Mouse (Mus musculus) neutrophil, adult 5-6 weeks (primary cell): ENCODE data around the gene Pdia5. TPM values are rescaled to one million over a fixed set of nuclear protein-coding genes. Genes with fewer than 3 reads are reported as not detected.

Experiments
- ATAC-seq: fragments of 151-379, 151-347 bp; 2 replicates; pipeline ENCODE4 v1.8.0; 2017; ENCODE audit warnings: mild to moderate bottlenecking, moderate TSS enrichment; ENCODE audit not compliant: insufficient number of reproducible peaks, poor library complexity, low FRiP score, severe bottlenecking; ENCODE audit errors: extremely low read depth
- total RNA-seq: library from RNA; stranded (forward); fragments of 200-1000 nt; gene quantifications from 2 replicates; pipeline ENCODE4 v1.2.3, GENCODE M21; 2017

Gene Pdia5
- 0.74 TPM in 1 of 2 replicates, not detected in the other for total RNA-seq

DNA sequence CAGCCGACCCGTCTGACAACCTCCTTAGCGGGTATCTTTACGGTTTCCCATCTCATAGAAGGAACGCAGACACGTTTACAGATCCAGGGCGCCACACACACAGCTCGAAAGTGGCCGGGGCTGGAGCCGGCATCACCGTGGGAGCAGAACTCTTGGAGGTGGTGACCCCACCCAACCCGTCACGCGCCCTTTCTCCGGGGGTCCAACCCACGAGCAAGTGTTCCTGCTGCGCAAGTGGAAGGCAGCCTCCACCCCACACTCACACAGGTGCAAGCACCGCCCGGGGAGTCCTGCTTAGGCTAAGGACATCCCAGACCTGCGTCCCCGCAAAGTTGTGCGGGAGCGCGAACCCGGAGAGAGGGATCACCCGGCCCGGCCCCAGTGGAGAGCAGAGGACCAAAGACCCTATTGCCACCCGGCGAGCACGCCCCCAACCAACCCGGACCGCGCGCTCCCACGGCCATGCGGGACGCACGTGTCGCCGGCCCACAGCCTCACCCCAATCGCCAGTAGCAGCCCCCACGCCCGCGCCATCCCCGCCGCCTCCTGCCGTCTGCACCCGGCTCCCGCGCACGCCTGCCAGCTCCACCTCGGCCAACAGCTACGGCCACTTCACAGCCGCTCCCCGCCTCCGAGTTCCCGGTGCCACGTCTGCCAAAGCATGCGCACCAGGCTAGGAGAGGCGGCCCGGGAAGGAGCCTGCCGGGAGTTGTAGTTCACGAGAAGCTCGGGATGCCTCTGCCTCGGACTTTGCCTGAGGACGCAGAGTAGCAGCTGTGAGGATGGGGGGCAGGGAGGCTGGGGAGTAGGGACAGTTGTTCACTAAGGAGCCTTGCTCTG lies at the start of gene Pdia5:
Gene Pdia5 (minus strand): TSS at position 643 of the 840 bp plus-strand sequence.
- ATAC-seq: no peak

DNA sequence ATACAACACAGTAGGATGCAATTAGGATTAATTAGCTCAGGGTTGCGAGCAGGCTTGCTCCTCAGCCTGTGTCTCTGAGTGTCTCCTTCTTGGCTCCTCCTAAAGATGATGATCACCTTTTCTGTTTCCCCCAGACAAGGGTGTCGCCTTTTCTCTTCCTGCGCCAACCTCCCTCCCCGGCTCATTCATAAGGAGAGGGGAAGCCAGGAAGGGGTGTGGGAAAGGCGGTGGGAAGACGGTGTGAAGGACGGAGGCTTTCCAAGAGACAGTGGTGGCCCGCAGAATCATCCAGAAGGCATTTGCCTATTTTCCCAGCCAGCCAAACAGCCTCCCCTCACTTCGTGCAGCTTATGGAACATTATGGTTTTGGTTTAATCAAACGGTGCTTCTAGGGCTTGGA lies 48.4 kb upstream of the Pdia5 start:
- ATAC-seq: no peak

DNA sequence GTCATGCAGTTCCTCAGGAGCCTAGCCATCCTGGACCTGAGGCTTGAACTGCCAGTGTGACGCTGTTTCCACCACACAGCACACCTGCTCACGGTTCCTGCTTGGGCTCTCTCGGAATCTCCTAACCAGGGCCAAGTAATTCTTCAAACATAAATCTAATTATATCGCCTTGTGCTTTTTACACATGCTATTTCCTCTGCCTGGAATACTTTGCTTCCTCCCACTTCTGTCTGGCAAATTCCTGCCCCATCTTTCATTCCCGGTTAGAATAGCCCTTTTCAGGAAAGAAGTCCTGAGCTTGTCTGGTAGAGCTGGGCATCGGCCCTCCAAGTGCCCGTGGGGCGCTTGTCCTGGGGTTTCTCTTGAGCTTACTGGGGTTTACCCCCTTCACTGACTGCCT lies 47.0 kb upstream of the Pdia5 start:
- ATAC-seq: no peak

DNA sequence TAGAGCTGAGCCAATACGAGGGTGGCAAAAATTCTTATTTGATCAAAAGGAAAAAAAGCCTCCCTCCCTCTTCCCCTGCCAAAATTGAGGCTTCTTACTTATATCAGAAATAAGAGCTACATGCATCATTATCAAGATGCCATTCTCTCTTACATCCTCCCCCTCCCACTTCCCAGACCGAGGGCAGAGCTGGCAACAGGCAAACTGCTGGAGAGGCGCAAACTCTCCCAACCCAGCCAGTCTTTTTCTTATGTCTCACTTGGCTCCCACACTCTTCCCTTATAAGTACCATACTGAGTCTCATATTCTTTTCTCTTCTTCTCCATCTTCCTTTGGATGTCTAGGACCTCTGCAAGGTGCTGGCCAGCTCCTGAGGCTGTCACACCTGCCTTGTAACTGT lies 44.0 kb upstream of the Pdia5 start:
- no peak for ATAC-seq

GRCm38 (mm10) chr16:35524200-35524599 lies 33.5 kb upstream of the Pdia5 start:
- no peak for ATAC-seq

- no peak for ATAC-seq
Observed at GRCm38 (mm10) chr16:35519245-35519644, 28.6 kb upstream of the Pdia5 start.

GRCm38 (mm10) chr16:35517976-35518951 lies 27.6 kb upstream of the Pdia5 start:
- ATAC-seq: no peak

GRCm38 (mm10) chr16:35515977-35516612 lies 25.4 kb upstream of the Pdia5 start:
- ATAC-seq: no peak

GRCm38 (mm10) chr16:35509331-35510070 lies 18.8 kb upstream of the Pdia5 start:
- no peak for ATAC-seq

DNA sequence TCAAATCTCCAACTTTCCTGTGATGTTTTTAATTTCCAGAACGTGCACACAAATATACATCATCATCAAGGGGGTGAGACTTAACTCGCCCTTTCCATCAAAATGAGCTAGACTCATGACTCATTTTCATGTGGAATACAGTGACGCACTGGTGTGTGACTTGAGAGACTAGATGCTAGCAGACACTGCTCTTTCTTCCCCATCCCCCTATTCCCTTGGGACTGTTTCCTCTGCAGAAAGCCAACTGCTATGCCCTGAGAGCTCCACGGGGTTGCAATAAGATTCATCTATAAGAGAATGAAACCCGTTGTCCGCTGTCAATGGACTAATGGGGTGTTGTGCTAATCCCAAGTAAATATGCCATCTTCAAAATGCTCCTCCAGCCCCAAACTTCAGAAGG lies 17.9 kb upstream of the Pdia5 start:
- ATAC-seq: no peak

DNA sequence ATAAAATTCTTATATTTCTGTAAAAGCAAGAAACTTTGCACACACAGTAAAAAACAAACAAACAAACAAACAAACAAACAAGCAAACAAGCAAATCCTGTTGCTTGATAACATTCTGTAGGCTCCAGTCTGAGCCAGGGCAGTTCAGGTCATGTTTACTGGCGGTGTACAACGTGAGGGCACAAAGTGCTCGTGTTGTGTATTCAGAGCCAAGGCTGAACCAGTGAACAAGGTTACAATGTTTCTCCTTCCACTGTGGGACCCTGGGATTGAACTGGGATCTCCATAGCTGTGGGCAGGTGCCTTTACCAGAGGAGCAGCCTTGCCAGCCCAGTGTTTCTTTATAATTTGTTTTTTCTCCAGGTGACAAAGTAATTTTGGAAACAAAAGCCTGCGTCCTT lies 15.1 kb upstream of the Pdia5 start:
- no peak for ATAC-seq

DNA sequence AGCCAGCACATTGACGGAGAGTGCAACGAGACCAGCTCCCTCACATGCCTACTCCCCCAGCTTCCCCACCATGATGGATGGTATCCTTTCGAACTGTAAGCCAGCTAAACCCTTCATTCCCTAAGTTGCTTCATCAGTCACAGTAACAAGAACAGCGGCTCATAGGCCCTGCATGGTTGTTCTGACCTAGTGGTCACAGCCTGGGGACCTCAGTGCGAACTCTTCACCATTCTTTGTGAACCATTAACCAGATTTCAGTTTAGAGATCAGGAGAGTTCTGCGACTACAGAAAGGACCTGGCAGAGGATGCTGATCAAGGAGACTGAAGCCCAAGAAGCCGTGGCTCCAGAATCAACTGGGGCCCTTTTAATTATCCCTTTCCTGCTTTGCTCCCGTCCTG lies 13.6 kb upstream of the Pdia5 start:
- no peak for ATAC-seq

GRCm38 (mm10) chr16:35502456-35502855 lies 11.8 kb upstream of the Pdia5 start:
- ATAC-seq: no peak

- no peak for ATAC-seq
Observed at GRCm38 (mm10) chr16:35501106-35501760, 10.6 kb upstream of the Pdia5 start.

DNA sequence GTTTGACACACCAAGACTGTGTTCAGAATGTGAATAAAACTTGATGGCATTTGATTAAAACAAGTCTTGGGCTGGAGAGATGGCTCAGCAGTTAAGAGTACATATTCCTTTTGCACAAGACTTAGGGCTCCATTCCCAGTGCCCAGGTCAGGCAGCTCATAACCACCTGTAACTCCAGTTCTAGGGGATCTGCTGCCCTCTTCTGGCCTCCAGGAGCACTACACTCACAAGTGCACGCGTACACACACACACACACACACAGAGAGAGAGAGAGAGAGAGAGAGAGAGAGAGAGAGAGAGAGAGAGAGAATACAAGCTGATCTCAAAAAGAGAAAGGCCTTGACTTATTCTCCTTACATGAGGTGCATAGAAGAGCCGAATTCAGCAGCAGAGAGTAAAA lies 9.7 kb upstream of the Pdia5 start:
- no peak for ATAC-seq

- ATAC-seq: no peak
Observed at GRCm38 (mm10) chr16:35489793-35490192, 880 bp downstream of the Pdia5 start.

DNA sequence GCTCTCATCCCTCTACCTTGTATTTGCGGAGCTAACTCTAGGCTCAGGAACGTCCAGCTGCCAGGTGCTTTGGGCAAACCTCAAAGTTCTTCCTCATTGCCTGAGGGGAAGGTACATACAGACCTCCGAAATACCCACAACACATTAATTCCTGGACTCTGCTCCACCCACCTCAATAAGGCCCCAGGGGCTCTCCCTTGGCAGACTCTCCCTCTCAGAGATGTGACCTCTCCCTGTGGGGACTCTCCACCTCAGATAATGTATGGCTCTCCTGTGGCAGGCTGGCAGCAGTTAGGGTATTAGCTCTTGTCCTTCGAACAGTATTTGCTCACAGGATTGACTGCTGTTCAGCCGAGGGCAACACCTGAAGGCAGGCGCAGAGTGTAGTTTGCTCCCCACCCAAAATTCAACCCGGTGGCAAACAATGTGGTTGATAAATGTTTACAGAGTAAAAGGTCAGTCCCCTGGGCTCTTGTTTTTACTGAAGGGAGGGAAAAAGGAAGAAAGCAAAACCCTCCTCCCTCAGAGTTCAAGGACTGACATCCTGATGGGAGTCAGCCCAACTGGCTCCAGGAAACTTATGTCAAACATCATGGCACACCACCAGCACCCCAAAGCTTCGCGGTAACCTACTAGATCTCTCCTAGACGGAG lies 1.5 kb downstream of the Pdia5 start:
- no peak for ATAC-seq

- no peak for ATAC-seq
Observed at GRCm38 (mm10) chr16:35487776-35488175, 2.9 kb downstream of the Pdia5 start.
